Mouse (Mus musculus) brain, embryonic 18.5 days (tissue): ENCODE results near the gene Ubtd1.

ENCODE experiments used
- DNase-seq: peaks from one replicate; pipeline ENCODE4 v3.0.0-alpha.2; 2012; ENCODE audit warnings: low read depth, low spot score

Gene Ubtd1

DNA sequence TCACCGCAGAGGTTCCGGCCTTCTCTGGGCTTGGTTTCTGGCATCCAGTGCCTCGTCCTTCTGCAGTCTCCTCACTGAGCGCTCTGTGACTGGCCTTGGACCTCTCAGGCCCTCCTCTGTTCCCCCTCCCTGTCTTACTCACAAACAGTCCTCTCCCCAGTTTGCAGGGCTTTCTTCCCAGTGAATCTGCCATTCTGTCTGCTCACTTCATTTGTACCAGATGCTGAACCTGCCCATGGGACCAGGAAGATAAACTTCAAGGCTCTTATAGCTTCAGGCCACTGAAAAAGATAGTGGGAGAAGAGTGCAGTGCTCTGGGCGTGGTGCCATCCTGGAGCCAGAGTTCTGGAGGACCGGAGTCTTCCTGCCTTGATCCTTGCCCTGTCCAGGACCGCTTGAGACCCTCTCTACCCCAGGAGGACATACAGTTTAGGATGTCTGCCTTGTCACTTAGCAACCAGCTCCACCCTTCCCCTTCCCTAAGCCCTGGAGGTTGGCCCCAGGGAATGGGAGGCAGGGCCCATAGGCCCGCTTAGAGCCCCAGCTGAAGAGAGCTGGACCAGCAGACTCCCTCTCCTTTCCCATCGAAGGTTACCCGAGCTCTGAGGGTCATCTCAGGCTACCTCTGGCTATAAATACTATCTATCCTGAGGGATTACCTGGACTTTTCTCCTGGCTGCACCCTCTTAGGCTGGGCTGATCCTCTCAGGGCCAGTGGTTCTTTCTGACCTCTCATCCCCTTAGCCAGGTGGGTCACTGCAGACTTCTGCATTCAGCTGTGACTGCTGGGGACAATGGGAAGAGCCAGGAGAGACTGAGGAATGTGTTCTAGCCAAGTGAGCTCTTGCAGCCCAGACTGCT lies 40.3 kb downstream of the Ubtd1 start:
- no peak for DNase-seq

DNA sequence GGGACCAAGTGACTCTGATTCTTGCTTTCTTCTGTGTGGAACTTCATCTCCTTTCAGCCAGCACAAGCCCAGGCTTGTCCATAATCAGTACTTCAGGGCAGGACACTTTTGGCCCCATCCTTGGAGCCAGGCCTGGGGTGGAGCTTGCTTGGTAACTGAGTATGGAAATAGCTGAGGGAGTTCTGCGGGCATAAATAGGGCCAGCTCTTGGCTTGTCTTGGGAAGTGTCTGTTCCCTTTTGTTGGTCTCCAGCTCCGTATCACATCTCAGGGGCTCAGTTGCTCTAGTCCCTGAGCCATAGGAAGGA lies 40.9 kb downstream of the Ubtd1 start:
- DNase-seq = no peak

DNA sequence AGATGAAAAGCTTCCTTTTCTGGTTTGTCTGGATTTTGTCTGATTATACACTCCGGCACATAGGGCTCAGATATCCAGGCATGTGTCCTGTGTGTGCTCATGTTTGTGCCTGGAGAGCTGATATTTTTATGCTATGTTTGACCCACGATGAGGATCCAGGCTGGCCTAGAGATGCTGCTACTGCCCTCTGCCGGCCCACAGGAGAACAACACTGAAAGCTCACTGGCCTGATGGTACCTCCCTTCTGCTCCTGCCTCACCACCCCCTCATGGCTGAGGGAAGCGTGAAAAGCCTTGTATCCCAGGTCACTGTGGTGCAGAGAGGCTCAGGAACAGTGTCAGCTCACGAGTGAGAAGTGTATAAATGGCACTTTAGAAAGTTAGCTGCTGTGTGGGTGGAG lies 44.6 kb downstream of the Ubtd1 start:
- DNase-seq = no peak

DNA sequence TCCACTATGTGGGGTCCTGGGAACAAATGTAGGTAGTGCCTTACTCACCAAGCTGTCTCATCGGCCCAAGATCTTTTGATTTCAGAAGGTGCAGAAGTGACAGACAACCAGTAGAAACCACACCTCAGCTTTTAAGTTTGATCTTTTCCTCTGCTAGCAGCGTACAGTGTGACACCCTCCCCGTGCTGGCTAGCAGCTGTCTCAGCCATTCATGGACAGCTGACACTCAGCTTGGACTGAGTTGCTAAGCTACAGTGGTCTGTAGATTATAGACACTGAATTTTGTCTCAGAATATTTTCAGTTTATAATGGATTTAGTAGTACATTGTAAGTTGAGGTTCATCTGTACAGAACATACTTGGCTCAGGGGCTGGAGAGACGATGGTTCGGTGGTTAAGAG lies 49.5 kb downstream of the Ubtd1 start:
- no peak for DNase-seq

DNA sequence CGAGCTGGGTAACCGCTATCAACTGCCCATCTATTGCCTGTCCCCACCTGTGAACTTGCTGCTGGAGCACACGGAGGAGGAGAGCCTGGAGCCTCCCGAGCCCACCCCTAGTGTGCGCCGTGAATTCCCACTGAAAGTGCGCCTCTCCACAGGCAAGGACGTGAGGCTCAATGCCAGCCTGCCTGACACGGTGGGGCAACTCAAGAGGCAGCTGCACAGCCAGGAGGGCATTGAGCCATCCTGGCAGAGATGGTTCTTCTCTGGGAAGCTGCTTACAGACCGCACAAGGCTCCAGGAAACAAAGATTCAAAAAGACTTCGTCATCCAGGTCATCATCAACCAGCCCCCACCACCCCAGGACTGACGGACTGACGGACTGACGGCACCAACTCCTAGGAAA lies 52.0 kb downstream of the Ubtd1 start:
- DNase-seq = no peak

DNA sequence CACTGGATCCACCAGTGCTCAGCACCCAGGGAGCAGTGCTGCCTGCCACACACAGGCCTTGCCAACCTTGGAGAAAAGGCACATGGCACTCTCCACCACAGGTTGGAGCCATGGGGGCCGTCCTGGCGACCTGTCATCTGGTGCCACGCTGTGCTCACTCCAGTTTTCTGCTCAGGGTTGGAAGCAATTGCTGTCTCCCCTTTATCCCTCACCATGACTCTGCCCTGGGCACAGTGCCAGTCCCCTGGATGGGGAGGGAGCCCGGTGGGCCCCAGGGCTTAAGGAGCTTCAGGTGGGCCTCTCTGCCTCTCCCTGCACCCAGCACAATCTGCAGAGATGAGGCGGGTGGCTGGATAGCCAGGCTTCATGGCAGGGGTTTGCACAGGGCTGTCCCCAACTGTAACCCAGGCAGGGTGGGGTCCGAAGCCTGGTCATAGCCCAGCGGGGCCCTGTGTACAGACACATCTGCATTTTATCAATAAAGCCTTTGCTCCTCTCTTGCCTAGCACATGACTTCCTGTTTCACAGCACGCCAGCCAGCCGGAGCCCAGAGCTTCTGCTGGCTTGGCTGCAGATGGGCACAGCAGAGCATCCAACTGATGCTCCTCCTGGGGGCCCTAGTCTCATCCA lies 52.7 kb downstream of the Ubtd1 start:
- no peak for DNase-seq

DNA sequence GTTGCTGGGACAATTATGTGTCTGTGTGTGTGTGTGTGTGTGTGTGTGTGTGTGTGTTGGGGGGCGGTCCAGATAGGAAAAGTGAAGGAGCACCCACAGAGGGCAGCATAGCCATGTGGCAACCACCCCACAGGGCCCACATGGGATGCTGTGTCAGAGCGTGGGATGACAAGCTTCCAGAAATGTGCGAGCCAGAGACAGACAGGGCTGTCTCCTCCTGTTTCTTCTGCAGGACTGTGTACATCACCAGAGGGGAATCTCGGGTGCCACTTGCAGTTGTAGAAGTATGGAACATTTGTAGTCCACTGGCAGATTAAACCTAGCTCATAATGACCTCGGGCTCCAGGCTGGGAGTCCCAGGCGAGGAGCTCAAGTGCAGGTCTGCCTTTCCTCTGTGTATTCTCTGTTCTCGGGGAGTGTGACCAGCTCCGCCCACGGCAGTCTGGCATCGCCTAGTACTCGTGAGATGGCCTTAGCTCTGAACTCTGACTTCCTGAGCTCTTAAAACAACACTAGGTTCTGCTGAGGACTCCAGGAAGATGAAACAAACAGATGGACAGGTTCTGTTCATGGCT lies 53.4 kb downstream of the Ubtd1 start:
- no peak for DNase-seq

DNA sequence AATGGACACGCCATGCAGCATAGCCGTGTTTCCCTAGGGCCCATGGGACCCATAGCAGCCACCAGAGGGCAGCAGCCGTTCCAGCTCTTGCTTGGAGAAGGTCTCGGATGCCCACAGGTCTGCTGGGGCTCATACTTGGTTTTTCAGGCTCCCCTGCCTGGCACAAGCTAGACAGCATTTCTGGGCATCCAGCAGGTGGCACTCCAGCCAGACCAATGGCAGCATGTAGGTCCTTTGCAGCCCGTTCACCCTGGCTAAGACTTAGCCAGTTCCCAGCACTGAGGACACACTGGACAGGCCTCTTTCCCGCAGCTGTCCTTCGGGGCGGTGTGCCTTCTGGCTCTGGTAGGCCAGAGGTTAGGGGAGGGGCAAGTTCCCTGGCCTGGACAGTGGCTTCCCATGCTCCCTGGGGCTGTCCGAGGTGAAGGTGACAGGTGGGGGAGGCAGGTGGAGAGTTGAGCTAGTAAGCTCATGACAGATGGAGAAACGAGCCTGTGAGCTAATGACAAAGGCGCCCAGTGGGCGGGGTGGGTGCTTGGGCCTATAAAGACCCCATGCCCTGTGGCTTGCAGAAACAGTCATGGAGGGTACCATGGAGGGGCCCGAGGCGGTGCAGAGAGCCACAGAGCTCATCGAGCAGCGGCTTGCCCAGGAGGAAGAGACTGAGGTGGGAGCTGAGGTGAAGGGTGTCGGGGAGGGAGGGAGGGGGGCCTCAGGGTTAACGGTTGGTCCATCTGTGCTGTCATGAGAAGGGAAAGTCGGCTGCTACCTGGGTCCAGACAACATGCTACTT lies 54.1 kb downstream of the Ubtd1 start, which contains the start of gene Ankrd2:
TSS of gene Ankrd2 (plus strand) at position 545 of the 793 bp plus-strand sequence.
- peak; percentile 32 for DNase-seq

DNA sequence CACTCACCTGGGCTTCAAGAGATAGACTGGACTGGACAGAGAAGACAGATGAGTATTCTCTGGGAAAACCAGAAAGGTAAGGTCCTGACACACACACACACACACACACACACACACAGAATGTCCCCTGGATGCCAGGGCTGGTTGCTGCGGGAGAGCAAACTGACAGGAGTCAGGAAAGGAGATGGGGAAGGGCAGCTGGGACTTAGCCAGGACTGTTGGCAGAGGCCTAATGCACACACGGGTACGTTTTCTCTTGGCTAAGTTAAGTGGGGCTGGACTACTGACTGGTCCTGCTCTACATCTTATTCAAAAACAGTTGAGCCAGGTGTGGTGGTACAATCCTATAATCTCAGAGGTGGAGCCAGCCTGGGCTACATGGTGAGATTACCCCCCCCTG lies 54.8 kb downstream of the Ubtd1 start:
- no peak for DNase-seq

DNA sequence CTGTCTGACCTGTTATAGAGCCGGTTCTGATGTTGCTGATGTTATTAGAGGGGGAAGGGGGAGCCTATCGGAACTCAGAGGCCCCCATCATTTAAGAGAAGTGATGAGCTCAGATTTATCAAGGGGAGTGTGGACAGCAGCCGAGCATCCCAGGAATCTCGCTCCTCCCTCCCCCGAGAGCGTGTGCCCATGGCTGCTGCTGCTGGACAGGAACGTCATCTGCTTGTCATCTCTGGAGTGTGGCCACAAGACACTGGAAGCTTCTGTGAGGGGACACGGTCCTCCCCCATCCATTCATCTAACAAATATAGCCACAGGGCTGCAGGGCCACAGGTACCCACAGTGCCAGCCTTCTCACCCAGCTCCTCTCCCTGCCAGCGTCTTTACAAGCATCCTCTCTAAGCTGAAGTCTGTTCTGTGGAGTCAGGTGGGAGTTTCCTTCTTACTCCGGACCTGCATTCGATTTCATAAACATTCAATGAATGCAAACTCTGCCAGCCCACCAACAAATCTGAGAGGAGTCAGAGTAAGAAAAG lies 55.7 kb downstream of the Ubtd1 start:
- no peak for DNase-seq

DNA sequence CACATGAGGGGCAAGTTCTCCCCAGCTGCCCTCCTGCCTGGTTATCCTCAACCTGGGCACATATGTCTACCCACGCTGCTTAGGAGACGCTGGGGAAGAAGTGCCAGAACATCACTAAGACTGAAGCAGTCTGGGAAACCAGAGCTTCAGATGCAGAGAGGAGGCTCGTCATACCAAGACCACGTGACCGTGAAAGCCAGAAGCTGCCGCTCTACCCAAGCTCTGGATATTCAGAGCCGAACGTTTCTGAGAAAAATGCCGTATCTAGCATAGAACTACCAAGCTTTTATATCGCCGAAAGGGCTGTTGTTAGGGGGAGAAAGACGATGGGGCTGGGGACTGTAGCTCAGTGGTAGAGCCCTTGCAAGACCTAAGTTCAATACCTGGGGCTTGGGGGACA lies 56.7 kb downstream of the Ubtd1 start:
- no peak for DNase-seq

DNA sequence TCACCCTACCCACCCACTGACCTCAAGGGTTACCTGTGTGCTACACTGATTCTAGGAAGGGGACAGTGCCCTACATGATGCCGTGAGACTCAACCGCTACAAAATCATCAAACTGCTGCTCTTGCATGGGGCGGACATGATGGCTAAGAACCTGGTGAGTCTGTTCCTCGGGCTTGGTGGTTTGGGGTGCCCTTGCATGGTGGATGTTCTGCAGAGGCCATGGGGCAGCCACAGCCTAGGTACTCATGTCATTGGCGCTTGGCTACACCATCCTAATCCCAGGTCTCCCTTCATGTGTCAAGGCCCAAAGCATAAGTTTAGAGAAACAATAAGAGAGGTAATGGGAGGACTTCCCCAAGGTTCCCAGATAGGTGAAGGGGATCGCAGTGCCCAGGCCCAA lies 62.4 kb downstream of the Ubtd1 start:
- no peak for DNase-seq

DNA sequence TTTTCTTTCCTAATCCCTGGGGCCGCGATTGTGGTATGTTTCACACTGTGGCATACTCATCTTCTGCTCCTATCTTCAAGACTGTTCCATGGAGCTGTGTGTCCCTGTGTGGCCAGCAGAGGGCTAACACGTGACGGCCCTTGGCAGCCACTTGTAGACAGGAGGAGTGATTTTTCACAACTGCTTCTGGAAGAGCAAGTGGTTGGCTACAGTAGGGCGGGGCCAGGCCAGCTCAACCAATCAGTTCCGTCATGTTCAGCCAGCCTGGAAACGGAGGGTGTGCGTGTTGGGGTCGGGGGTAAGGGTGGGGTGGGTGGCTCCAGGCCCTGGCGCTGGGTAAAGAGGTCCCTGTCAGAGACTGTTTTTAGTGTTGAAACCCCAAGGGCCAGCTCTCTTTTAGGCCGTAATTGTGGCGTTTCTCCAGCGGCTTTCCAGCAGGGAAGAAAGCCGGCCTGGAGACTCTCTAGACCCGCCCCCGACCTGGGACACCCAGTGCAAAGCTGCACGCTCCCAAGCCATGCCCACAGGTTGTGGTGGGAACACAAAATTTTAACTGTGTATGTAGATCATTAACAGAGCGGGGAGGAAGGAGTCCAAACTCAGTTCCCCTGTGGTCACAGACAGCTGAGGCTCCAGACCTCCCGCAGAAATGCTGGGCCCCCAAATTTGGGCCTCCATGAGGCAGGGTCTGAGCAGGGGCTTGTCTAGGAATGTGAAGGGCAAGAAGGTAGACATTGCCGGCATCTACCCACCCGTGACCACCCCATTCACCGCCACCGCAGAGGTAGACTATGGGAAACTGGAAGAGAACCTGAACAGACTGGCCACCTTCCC lies 63.9 kb downstream of the Ubtd1 start, which contains the start of gene Hoga1:
TSS of gene Hoga1 (plus strand) at position 342 of the 834 bp plus-strand sequence.
- no peak for DNase-seq

DNA sequence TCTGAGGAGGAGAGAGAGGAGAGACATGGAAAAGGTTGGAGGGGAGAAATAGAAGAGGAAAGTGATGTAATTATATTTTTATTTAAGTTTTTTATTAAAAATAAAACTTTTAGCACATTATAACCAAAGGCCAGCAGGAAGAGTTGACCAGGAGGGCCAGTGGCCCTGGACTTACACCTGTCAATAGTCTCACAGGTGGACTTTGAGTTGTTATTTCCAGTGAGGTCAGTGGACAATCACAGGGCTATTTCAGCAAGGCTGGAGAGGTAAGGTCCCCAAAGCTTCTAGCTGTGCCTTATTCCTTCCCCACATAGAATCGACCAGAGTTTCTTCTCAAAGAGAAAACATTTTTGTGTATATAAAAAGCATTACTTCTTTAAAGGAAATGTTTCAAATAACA lies 68.7 kb downstream of the Ubtd1 start:
- DNase-seq = no peak

DNA sequence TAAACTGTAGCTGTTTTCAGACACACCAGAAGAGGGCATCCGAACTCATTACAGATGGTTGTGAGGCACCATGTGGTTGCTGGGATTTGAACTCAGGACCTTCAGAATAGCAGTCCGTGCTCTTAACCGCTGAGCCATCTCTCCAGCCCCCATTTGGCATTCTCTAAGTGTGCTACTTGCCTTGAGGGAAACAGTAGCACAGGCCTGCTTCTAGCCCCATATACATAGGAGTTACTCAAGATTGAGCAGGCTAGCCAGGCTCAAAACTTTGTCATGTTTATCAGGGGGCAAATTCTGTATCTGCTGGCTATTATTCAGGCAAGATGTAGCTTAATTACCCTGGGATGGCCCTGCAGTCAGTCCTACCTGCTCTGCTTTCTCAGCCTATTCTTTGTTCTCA lies 69.8 kb downstream of the Ubtd1 start:
- no peak for DNase-seq

DNA sequence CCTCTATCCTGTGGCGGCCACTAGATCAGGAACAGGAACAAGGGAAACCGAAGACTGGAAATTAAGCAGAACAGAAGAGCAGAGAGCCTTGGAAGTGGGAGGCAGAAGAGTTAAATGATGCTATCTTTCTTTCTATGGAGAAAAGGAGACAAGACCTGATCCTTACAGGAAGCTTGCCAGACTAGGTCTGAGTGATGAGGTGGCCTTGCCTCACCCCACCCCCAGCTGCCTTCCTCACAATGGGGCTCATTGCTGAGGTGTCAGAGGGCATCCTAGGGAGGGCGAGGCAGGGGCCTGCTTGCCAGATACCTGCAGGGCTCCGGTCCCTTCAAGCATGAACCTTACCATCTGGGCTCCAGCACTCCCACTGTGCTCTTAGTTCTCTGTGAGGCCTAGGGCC lies 70.4 kb downstream of the Ubtd1 start, which contains the start of gene 4933411K16Rik:
TSS of gene 4933411K16Rik (plus strand) at position 301 of the 400 bp plus-strand sequence.
- no peak for DNase-seq

DNA sequence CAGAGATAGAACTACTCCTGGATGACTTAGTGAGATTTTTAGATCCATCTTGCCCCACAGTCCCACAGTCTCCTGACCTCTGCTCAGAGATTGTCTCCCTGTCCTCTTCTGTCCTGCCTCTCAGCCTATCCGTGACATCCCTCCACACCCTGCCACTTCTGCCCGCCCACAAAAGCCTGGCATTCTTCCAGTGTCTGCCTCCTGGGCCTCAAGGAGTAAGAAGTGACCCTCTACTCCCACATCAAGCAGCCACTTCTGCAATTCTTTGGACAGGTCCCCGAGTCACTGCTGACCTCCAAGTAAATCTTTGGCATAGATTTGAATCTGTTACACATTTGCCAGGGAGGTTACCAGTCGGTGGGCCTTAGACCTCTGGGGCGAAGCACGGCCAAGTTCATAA lies 72.7 kb downstream of the Ubtd1 start:
- DNase-seq = no peak

DNA sequence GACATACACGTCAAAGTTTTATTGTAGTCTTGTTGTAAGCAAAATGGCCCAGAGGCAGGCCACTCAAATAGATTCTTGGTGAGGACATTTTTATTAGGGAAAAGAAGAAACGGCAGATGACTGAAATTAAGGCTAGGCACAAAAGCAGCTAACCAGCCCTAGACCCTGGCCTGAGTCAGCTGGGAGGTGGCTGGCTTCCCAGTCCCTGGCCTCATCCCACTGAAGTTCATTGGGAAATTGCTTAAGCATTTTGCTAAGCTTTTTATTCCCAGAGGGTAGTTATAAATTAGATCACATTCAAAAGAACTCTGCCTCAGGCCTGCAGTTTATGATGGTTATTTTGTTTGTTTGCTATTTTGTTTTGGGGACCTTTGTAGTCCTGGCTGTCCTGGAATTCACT lies 74.3 kb downstream of the Ubtd1 start:
- DNase-seq = no peak

DNA sequence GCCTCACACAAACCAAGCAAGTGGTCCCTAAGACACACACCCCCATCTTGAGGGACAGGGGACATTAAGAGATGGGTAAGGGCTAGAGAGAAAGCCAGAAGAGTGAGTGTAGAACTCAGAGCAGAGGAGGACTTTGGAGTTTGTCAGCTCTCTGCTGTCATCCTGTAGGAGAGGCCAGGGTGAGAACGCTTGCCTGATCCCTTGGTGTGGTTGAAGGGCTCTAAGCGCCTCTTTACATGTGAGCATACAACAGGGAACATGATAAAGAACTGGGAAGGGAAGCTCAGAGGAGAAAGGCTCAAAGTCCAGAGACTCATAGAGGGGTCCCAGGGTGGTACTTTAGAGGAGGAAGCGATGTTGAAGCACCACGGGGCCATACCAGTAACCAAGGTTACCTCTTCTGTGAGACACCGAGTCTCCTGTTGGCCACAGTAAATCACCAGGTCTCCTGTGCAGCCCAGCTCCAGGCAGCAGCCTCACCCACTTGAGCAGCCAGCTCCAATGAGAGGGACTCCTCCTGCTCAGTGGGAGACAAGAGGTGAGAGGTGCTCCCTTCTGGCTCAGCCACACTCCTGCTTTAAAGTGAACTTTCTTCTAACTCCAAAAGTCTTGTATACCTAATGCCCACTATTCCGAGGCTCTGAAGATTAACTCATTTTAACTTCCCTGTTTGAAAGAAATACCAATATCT lies 75.3 kb downstream of the Ubtd1 start:
- no peak for DNase-seq

DNA sequence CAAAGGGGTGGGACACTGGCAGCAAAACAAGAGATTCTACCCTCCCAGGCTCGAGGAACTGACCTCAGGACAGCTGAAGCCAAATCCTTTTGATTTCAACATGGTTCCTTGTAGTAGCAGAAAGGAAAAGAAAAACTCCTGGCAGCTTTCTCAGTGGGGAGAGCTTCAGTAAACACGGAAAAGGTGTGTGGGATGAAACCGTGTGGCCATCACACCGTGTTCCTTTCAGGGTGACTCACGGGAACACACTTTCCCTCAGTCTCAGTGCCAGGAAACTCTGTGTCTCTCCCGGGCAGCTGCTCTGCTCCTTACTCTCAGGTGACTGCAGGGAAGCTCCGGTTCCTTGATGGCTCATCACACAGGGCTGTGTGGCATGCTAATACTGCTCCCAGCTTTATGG lies 76.9 kb downstream of the Ubtd1 start:
- DNase-seq = no peak
